Mouse (Mus musculus): ENCODE measurements around the gene Plekha6.

The Plekha6 gene

DNA sequence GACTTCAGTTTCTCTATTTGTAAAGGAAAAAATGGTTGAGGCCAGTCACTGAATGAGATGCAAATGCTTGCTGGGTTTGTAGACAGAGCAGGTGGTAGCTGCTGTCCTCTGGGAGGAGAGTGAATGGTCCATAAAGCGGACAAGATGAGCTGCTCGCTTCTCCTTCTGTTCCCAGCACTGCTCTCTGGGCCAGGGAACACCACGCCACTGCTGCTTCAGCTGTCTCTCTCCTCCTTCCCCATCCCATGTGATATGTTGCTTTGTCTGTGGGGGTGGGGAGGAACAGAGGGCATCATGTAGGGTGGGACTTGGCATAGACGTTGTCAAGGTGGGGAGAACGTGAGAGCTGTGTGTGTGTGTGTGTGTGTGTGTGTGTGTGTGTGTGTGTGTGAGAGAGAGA lies 53.0 kb downstream of the Plekha6 start:
- DNase-seq: no peak

DNA sequence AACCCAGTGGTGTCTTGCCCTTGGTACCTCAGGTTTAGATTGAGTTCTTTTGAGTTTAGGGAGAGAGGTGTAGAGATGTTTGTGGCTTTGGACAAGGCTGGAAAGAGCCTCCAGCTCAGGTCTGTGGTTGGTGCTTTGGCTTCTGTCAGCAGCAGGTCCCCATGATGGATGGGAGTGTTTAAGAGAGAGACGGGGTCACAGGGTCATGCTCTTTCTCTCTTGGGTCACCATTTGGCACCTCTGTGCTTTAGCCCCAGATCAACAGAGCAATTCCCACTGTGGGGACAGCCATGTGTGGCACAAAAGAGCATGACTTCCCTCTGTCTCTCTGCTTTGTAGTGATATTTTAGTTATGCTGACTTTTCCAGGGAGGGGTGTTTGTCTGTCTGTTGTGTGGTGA lies 55.1 kb downstream of the Plekha6 start:
- no peak for DNase-seq

DNA sequence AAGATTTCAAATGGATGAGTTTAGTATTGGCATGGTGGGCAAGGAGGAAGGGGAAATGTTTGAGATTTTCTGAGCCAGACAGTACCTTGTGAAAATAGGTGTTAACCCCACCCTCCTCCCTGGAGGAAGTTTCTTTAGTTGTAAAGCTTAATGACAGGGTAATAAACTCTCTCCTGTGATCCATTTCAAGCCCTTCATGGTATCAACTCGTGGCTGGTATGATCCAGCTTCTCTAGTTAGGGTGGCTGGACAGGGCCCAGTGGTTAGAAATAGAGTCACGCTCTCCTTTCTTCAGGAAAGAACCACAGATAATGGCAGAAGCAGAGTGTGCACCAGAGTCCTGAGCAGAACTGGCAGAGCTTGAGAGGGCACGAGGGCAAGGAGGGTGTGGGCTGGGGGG lies 57.4 kb downstream of the Plekha6 start:
- DNase-seq: no peak

- DNase-seq: no peak
Observed at GRCm38 (mm10) chr1:133222445-133222995, 58.5 kb downstream of the Plekha6 start.

- DNase-seq: no peak
Observed at GRCm38 (mm10) chr1:133224674-133225073, 60.7 kb downstream of the Plekha6 start.

DNA sequence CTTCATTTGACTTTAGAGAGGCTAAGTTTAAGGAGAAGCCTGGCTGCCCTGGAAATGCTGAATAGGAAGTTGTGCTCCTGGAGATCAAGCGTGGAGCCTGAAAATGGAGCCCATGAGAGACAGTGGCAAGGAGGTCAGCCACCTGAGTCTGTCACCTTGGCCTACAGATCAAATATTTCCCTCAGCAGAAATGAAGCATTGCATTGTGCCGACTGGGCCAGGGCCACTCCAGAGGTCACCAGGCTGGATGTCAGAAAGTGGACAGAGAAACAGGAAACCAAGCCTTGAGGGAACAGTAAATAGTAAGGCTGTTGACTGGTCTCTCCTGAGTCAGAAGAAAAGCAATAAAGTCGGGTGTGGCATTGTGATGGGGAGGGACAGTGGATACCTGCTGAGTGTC lies 61.1 kb downstream of the Plekha6 start:
- no peak for DNase-seq

GRCm38 (mm10) chr1:133225561-133225960 lies 61.6 kb downstream of the Plekha6 start:
- no peak for DNase-seq

GRCm38 (mm10) chr1:133225963-133226660 lies 62.1 kb downstream of the Plekha6 start:
- peak; percentile 64 for DNase-seq

- DNase-seq: no peak
Observed at GRCm38 (mm10) chr1:133226928-133227327, 62.9 kb downstream of the Plekha6 start.

- no peak for DNase-seq
Observed at GRCm38 (mm10) chr1:133227378-133227777, 63.4 kb downstream of the Plekha6 start.

GRCm38 (mm10) chr1:133228809-133229487 lies 64.9 kb downstream of the Plekha6 start:
- DNase-seq: no peak

- DNase-seq: no peak
Observed at GRCm38 (mm10) chr1:133231523-133232193, 67.6 kb downstream of the Plekha6 start.

- DNase-seq: no peak
Observed at GRCm38 (mm10) chr1:133235909-133236308, 71.9 kb downstream of the Plekha6 start.

DNA sequence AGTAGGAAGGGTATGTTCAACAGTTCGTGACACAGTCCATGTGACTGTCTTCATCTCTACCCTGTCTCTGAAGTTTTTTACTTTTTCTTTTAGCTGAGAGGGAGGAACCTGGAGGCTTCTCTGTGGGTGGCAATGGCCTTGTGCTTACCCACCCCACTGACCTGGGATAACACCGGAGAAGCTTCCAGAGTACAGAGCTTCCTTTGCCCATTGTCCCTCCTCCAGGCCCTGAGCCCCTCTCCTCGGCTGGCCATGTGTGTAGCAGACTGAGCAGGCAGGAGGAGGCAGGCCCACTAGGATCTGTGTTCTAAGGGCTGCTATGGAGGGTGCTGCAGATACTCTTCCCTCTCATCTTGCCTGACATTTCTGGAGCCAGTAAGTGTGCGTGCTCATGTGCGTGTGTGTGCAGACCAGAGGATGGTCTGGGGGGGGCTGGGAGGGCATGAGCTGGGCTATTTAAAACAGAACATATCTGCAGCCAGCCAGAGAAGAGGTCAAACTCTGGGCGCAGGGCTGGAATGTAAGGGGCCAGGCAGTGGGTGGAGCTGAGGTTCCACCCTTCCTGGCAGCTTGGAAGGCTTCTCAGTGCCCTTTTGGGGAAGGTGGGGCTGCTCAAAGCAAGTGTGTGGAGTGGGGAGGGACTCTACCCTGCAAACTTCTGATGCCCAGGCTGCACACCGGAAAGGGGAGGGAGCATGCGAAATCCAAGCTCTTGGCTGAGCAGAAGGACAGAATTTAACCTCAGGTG lies 72.9 kb downstream of the Plekha6 start:
- DNase-seq: peak; percentile 38

GRCm38 (mm10) chr1:133237670-133238069 lies 73.7 kb downstream of the Plekha6 start:
- DNase-seq: peak; percentile 85

DNA sequence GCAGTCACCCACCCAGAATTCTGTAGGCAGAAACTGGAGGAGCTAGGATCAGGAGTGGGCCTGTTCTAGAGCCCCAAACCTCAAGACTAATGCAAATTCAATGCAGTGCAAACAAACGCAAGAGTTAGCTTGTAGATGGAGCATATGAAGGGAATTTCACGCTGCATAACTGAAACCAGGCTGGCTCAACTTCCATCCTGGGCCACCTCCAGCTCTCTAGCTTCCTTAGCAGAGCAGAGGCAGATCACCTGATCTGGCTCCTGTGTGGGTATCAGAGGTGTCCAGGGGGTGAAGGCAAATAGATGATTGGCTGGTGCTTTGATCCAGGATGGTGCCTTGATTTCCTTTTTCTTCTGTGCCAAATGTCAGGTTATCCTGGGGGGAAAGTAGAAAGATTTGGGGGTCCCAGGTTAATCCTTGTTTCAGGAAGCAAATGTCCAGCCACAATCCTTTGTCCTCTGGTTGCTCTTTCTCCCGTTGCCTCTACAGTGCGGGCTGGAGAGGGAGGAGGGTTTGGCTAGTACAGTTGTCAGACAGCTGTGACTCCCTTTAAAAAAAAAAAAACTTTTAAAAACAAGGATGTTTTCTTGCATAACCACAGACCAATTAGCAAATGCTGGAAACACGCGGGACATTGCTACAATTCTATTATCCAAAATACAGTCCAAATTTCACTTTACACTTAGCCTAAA lies 75.3 kb downstream of the Plekha6 start:
- no peak for DNase-seq

DNA sequence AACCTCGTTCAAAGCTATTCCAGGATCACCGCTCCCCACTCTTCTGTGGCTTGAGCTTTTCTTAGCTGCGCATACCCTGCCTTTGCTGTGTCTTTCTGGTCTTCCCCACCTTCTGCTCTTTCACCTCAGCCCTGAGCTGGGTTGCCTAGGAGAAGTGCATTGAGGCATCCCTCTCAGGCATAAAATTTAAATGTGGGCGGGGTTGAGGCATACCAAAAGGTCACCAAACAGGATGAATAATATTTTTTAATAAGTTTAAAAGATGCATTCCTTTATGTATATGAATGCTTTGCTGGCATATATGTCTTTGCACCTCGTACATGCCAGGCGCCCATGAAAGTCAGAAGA lies 75.8 kb downstream of the Plekha6 start:
- DNase-seq: no peak

DNA sequence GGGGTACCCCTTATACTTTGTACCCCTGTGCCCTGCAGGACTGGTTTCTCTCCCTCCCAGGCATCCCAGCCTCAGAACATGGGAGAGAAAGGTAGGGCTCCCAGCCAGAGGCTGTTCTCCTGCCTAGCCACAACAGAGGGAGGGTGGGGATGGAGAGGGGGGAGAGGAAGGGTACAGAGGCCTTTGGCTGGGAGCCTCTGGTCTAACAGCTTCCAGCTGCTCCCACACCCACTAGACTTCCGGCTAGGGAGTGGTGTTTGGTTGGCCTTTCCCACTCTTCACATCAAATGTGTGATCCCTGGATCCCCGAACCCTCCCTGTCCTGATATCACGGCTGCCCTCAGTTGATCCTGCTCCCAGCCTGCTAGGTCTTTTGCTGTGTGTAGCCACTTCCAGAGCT lies 76.9 kb downstream of the Plekha6 start:
- no peak for DNase-seq

DNA sequence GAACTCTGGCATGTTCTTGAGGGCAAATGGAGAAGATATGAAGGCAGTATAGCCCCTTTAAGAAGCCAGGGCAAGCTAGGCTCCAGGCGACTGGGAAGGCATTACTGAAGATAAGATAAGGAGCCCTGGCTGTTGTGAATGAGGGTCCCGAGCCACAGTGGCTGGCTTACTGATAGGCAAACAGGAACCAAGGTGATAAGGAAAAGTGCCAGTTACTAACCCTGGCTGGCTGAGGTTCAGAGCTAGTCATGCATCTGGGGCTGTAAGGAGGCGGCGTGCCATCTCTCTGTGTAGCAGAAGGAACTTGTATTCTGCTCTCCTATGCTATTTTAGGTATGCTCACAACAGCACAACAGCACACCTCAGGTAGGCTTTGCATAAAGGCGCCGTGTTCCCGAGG lies 80.7 kb downstream of the Plekha6 start:
- DNase-seq: no peak

DNA sequence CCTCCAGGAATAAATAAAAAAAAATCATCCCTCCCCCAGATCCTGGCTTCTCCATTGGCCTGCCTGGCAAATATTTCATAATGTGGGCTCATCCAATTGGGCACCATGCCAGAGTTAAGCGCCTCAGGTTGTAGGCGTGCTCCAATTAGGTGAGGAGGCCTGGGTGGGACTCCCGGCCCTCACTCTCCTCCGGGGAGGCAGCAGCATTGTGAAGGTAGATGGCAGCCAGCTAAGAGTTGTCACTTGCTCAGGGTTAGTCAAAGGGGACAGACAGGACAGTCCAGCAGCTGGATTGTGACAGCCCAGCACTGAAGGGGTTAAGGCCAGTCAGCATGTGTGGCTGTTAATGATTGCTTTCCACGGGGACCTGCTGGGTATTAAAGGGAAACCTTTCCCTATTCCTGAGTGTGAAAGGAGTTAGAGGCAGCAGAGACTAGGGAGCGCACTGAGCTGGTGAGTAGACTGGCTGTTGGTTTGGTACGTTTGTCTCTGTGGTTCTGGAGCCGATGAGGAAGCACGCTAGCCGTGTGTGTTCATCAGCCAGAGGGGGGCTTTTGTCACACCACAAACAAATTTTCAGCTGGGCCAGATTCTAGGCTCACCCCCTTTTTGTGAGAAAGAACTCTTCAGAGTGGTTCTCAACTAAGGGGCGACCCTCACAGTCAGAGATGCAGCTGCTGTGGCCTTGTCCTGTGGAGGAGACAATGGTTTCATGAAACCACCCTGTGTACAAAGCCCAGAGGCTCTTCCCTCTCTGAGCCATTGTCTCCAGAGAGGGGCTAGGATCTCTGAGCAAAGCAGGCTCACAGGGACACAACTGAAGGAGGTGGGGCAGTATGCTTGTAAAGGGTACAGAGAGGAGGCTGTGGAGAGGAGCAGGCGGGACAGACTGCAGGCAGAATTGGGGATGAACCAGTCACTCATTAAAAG lies 81.9 kb downstream of the Plekha6 start:
- no peak for DNase-seq

DNA sequence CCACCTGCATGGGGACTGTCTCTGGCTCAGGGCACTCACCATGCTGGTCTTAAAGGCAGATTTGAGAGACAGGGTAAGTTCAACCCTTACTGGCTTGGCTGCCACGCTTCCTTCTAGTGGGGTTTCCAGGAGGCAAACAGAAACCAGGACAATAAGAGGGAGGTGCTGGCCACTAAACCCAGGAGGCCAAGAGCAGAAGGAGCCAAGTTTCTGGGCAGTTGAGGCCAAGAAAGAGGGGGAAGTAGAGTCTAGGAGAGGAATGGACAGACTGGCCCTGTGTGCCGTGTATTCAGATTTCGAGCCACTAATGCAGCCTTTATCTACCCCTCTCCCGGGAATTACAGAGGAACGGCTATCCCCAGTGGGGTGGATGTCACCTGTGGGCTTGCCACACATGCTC lies 83.2 kb downstream of the Plekha6 start:
- DNase-seq: no peak

Measured in thymus, postnatal 14 days (tissue).